Mouse (Mus musculus): Measurements from ENCODE around the gene Wipi1.
A peak's percentile ranks its signal among the peaks of the same experiment; 100 is the strongest.
"Not testable (repeated sequence)": the region's sequence is repeated elsewhere in the genome, so short reads cannot be mapped to it uniquely, and the experiment has no call there.

Gene Wipi1

DNA sequence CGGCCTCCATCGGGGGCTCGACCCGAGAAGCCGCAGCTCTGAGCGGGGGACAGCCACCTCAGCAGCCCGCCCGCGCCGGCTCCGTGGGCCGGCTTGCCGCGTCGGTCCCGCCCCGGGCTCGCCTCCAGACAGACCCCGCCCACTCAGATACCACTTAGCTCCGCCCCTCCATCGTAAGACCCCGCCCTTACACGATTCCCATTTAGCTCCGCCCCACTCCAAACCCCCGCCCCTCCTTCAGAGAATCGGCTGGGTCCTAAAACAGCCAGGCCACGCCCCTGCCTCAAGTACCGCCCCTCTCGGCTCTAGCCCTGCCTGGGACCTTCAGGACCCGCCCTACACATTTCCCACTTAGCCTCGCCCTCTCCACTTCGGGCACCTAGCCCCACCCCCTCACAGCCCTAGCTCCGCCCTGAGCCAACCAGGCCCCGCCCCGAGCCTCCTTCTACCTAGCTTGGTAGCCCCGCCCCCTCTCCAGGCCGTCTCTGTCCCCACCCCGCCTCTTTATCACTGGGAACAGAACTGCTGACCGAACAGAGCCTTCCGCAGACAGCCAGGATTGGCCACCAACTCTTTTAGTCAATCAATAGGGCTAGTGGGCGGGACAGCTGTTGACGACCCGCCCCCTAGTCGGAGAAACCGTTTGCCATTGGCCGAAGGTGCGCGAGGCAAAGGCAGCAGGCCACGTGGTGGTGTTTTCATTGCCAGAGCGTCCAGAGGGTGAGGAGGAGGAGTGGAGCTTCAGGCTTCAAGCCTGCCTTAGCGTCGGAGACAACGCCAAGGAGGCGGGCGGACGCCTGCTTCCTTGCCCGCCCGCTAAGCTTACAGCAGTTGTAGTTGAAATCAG is at the start of gene Wipi1:
Gene Wipi1 (minus strand): TSS at position 665 of the 847 bp plus-strand sequence.
- DNase-seq (ENCODE audit: extremely low read depth, low read depth, low spot score), result peak; percentile 83

DNA sequence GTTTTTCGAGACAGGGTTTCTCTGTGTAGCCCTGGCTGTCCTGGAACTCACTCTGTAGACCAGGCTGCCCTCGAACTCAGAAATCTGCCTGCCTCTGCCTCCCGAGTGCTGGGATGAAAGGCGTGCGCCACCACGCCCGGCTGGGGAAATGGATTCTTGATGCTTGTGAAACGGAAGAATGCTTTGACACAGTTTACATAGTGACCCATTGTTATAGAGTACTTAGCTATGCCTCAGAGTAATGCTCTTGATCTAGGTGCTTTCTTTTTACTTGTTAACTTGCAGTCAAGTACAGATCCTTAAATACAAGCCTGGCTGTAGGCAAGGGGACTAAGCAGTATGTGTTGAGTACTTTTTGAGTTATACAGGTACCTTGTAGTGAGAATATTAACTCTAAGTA is 48.8 kb upstream of the Wipi1 start:
- DNase-seq (ENCODE audit: extremely low read depth, low read depth, low spot score), result not testable (repeated sequence)

DNA sequence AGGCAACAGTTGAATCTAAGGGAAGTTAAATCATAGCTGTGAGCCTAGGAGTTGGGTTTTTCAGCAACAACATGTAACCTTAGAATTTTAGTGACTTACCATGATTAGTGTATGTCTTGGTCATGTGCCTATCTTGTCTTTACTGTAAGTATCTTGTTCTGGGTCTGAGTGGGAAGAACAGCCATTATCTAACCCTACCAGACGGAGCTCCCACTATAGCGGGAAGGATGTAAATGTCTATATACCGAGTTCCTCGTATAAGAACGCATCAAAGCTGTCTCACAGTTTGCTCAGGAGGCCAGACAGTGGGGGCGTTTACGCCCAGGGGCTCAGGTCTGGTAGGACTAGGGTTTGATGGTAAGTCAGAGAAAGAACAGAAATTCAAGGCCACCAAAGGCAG is 44.5 kb upstream of the Wipi1 start:
- no peak for DNase-seq (ENCODE audit: extremely low read depth, low read depth, low spot score)

DNA sequence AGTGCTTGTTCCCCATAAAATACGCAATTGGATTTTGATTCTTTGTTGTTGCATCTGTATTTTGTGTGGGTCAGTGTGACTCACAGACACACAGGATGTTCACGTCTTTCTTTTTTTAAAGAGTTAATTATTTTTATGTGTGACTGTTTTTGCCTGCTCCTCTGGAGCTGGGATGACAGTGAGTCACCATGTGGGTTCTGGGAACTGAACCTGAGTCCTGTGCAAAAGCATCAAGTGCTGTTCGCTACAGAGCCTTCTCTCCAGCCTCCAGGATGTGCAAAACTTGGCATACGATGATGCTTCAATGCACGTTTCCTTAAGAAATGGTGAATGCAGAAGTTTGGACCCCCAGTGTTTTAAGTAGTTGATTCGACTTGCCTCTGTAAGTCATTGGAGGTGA is 42.8 kb upstream of the Wipi1 start:
- no peak for DNase-seq (ENCODE audit: extremely low read depth, low read depth, low spot score)

- DNase-seq (ENCODE audit: extremely low read depth, low read depth, low spot score), result no peak
Measured at GRCm38 (mm10) chr11:109653201-109653600, 41.4 kb upstream of the Wipi1 start.

GRCm38 (mm10) chr11:109652505-109652904 is 40.7 kb upstream of the Wipi1 start:
- DNase-seq (ENCODE audit: extremely low read depth, low read depth, low spot score), result no peak

GRCm38 (mm10) chr11:109651566-109652024 is 39.8 kb upstream of the Wipi1 start:
- no peak for DNase-seq (ENCODE audit: extremely low read depth, low read depth, low spot score)

DNA sequence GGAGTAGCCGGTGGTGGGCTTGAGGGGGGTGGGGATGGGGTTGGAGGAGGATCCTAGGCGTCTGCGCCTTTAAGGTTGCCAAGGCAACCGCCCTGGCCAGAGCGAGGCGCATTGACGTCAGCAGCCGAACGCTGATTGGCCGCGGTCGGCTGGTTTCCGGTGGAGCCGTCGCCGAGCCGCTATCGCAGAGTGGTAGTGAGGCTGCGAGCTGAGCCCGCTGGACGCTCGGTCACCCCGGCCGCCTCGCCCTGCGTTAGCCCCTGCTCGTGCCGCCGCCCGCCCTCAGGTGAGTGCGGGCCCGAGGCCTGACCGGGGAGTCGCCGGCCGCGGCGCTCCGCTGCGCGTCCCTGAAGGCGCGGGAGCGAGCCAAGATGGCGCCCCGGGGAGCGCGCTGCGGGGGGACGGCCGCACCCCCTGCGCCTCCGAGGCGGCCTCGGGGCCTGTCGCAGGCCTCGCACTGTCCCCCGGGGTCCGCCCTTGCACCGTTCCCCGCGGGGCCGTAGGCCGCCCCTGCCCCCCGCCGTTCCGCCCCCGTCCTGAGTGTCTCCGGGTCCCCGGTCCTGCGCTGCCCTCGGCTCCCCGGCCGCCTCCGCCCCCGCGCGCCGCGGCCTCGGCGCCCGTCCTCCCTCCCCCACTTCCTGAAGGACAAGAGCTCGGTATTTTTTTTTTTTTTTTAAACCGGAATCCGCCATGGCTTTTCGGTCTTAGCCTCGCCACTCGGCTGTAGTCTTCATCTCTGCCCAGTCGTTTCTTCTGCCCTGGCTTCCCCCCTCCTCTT is 39.2 kb upstream of the Wipi1 start:
- DNase-seq (ENCODE audit: extremely low read depth, low read depth, low spot score), result no peak

- DNase-seq (ENCODE audit: extremely low read depth, low read depth, low spot score), result no peak
Measured at GRCm38 (mm10) chr11:109649975-109650701, 38.4 kb upstream of the Wipi1 start.

DNA sequence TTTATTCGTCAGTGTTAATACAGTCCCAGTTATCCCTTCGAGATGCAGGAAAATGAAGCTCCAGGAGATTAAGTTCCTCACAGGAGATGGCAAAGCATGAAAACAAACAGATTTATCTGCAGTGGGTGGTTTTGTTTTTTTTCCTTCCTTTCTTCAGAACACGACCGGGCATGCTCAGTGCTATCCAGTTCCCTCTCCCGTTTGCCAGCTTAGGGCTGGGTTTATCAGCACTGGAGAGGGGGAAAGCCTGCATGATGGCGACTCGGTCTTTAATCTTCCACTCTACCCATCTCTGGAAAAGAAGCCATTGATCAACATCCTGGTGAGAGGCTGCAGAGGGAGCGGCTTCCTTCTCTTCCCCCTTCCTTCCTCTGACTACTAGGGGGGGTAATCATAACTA is 37.4 kb upstream of the Wipi1 start, which contains the start of gene Prkar1a:
Gene Prkar1a (plus strand): TSS at position 200 of the 400 bp plus-strand sequence.
- DNase-seq (ENCODE audit: extremely low read depth, low read depth, low spot score), result no peak

DNA sequence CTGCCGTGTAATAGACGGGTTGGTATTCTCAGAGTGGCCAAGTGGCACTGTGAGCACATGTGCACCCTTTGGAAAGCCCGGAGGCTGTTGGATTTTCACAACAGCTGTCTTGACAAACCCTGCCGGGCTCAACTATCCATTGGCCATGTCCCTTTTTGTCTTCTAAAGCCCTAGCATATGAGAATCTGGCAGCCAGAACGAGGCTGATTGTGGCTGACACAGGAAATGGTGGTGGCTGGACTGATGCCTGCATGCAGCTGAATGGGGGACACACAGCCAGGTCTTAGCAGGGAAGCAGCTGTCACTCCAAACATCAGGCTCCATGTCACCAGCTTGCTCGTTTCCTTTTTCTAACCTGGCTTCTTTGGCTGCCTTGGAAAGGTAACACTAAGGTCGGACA is 36.7 kb upstream of the Wipi1 start:
- DNase-seq (ENCODE audit: extremely low read depth, low read depth, low spot score), result no peak

DNA sequence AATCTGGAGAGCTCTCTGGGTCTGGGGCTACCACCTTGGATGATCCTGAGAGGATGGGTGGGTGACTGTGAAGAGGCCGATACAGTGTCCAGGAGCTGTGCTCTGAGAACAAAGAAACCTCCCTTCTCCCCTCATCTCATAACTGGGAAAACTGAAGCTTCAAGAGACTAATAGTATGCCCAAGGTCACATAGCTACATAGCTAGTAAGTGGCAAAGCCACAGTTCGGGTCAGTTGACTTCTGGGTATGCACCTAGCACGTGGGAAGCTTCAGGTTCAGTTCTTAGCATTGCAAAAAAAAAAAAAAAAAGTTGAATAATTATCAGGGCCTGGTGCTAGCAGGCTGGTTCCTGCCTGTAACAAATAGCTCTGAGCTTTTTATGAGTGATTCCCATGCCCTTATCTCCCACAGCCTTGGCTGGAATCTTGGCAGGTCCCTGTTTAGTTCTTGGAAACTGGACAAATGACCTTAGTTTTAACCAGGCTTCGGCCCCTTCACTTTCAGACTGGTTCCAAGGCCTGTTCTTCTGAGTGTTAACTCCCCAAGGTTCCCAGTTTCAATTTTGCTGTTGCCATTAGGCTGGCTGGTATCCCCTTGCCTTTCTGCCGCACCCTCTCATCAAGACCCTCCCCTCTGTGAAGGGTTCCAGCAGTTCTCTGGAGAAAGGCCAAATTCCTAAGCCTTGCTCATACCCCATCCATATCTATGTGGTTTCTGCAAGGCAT is 29.9 kb upstream of the Wipi1 start:
- DNase-seq (ENCODE audit: extremely low read depth, low read depth, low spot score), result no peak

DNA sequence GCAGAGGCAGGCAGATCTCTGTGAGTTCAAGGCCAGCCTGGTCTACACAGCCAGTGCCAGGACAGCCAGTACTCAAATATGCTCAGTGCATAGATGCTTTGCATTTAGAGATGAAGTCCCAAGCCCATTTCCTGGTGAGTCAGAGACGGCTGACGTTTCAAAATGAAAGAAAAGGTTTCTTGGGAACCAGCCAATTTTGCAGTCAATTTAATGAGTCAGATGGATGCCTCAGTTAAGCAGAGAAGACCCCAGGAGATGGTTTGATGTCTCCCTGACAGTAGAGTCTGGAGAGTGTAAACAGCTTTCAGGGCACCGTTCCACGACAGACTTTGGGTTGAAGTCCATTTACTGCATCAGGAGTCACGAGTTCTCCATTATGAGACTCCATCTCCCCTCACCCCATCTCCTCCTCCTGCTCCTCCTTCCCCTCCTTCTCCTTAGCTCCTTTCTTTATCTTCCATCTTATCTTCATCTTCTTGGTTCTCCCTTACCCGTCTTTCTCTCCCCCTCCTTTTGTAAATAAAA is 24.2 kb upstream of the Wipi1 start:
- no peak for DNase-seq (ENCODE audit: extremely low read depth, low read depth, low spot score)

GRCm38 (mm10) chr11:109634928-109635327 is 23.2 kb upstream of the Wipi1 start:
- DNase-seq (ENCODE audit: extremely low read depth, low read depth, low spot score), result no peak

- DNase-seq (ENCODE audit: extremely low read depth, low read depth, low spot score), result no peak
Measured at GRCm38 (mm10) chr11:109629021-109629521, 17.3 kb upstream of the Wipi1 start.

DNA sequence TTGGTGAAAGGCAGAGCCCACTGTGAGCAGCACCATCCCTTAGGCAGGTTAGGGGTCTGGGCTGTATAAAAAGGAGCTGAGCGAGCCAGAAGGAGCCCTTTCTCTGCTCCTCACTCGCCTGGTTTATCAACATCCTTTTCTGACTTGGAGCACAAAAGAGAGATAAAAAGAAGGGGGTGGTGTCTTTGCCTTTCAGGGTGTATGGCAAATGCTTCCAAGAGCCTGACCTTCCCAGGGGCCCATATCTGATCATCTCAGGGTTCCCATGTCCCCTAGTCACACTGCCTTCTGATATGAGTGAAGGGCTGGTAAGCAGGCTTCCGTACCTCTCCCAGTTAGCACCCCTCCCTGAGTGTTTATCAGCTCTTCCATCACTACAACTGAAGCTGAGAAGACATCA is 16.3 kb upstream of the Wipi1 start:
- no peak for DNase-seq (ENCODE audit: extremely low read depth, low read depth, low spot score)

DNA sequence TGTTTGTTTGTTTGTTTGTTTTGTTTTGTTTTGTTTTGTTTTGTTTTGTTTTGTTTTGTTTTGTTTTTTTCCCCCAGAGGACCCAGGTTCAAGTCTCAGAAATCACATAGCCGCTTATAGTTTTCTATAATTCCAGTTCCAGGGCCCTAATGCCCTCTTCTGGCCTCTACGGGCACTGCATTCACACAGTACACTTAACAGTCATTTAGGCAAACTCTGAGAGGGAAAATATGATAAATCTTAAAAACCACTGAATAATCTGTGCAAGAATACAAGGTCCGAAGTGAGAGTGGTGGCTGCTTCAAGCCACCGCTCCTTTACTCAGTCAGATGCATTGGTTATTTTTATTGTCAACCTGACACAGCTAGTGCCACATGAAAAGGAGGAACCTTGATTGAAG is 15.9 kb upstream of the Wipi1 start:
- DNase-seq (ENCODE audit: extremely low read depth, low read depth, low spot score), result no peak

DNA sequence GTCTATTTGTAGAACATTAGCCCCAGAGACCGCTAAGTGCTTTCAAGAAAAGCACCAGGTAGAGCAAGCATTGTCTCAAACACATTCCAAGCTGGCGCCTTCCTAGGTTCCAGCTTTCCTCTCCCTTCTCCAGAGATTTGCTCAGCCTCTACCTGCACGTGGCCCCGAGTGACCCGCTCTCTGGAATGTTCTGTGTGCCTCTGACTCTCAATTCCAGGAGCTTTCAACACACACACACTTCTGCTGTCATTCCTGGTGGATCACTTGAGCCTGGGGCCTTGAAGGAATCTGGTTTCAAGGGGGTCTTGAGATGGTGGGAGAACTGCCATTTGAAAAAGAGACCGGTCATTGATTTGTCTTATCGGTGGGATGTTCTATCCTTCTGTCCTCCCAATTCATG is 11.5 kb upstream of the Wipi1 start:
- DNase-seq (ENCODE audit: extremely low read depth, low read depth, low spot score), result no peak

GRCm38 (mm10) chr11:109622518-109623037 is 10.8 kb upstream of the Wipi1 start:
- no peak for DNase-seq (ENCODE audit: extremely low read depth, low read depth, low spot score)

DNA sequence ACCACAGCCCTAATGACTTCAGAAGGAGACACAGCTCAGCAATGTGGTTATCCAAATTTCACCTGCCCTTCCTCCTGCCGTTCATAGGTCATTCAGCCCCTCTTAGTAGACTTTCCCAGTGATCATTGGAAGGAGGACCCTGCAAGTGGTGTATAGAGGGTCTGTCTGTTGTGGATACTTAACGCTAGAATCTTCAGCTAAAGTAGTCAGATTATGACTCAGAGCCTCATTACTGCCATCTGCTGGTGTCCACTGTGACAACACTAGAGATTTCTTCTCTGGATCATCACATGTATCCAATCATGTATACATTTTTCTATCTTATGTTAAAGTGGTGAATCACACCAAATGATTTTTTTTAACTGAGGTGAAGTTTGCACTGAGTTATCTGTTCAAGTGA is 9.4 kb upstream of the Wipi1 start:
- DNase-seq (ENCODE audit: extremely low read depth, low read depth, low spot score), result no peak
